Mouse (Mus musculus): ENCODE measurements around the gene Ddx19a. TPM values are rescaled to one million over a fixed set of nuclear protein-coding genes. Genes with fewer than 3 reads are reported as not detected.

The Ddx19a gene
- polyA plus RNA-seq, 1 experiment: 24.3 TPM

DNA sequence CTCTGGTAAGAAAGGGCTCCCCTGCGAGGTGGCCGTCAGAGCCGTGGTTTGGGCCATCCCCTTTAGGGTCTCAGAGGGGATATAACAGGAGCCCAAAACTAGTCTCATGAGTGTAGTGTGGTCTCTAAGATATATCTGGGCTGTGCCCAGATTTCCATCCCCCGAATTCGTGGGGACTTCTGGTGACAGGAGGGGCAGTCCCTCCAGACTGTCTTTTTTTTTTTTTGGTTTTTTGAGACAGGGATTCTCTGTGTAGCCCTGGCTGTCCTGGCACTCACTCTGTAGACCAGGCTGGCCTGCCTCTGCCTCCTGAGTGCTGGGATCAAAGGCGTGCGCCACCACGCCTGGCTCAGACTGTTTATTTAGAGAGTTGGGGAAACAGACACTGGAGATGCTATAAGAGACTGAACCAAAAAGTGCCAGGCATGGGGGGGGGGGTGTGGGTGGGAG, 71.9 kb downstream of the Ddx19a start:
- TF ChIP-seq POLR2A (IDR thresholded peaks at IDR 0.05; ENCODE audit: low read depth, low read length): no peak
- TF ChIP-seq CTCF (conservative IDR thresholded peaks at IDR 0.05; ENCODE audit: insufficient read depth, insufficient read length, low read depth, low read length): no peak
- H3K27ac ChIP-seq (ENCODE audit: insufficient read depth, low read depth, low read length): no peak overlapping the region
- 88% methylated on average over 8 of the region's 8 CpGs for WGBS
- no peak overlapping the region for H3K4me3 ChIP-seq (ENCODE audit: insufficient read depth, low read depth, low read length)
- no peaks in the 10 kb centered on the region for H3K36me3 ChIP-seq (ENCODE audit: control insufficient read depth, insufficient read depth, low read length)
- no peaks in the 10 kb centered on the region; the same call in 1 of the 2 replicates for H3K4me1 ChIP-seq (ENCODE audit: control insufficient read depth, insufficient read depth, low read length)
- no peaks in the 10 kb centered on the region for H3K27me3 ChIP-seq (replicated peaks; ENCODE audit: control insufficient read depth, insufficient read depth, low read length)
- DNase-seq: no peak

Other genes starting within 250 kb of the Ddx19a start
- gene Il34, start 191.9 kb downstream of the Ddx19a start, polyA plus RNA-seq (2012; rRNA removed): 21.8 and 26.3 TPM in 2 replicates
- 40.1 and 42.9 TPM in 2 replicates for gene Cog4, start 151.2 kb downstream of the Ddx19a start, polyA plus RNA-seq (2012; rRNA removed)
- 22.6 and 25.9 TPM in 2 replicates for gene Sf3b3, start 151.0 kb downstream of the Ddx19a start, polyA plus RNA-seq (2012; rRNA removed)
- gene Fuk, start 95.3 kb downstream of the Ddx19a start, polyA plus RNA-seq (2012; rRNA removed): 17.9 and 21.3 TPM in 2 replicates
- gene St3gal2, start 77.9 kb downstream of the Ddx19a start, polyA plus RNA-seq (2012; rRNA removed): 27.3 and 28.6 TPM in 2 replicates
- gene Ddx19b, start 34.0 kb upstream of the Ddx19a start, polyA plus RNA-seq (2012; rRNA removed): 2.7 and 3.1 TPM in 2 replicates
- 35.9 and 36.3 TPM in 2 replicates for gene Aars, start 35.3 kb upstream of the Ddx19a start, polyA plus RNA-seq (2012; rRNA removed)
- 1.8 TPM in 1 of 2 replicates, not detected in the other for gene Exosc6, start 58.5 kb upstream of the Ddx19a start, polyA plus RNA-seq (2012; rRNA removed)
- gene Clec18a, start 94.6 kb upstream of the Ddx19a start, polyA plus RNA-seq (2012; rRNA removed): 0.88 and 1.5 TPM in 2 replicates
- 21.5 and 26.1 TPM in 2 replicates for gene Pdpr, start 96.8 kb upstream of the Ddx19a start, polyA plus RNA-seq (2012; rRNA removed)